Mouse (Mus musculus) cerebellum, adult 9-10 months (tissue): ENCODE measurements around the gene Dirc2.

Experiments
- DNase-seq: peaks from one replicate; pipeline ENCODE4 v3.0.0; 2022

Dirc2 gene

DNA sequence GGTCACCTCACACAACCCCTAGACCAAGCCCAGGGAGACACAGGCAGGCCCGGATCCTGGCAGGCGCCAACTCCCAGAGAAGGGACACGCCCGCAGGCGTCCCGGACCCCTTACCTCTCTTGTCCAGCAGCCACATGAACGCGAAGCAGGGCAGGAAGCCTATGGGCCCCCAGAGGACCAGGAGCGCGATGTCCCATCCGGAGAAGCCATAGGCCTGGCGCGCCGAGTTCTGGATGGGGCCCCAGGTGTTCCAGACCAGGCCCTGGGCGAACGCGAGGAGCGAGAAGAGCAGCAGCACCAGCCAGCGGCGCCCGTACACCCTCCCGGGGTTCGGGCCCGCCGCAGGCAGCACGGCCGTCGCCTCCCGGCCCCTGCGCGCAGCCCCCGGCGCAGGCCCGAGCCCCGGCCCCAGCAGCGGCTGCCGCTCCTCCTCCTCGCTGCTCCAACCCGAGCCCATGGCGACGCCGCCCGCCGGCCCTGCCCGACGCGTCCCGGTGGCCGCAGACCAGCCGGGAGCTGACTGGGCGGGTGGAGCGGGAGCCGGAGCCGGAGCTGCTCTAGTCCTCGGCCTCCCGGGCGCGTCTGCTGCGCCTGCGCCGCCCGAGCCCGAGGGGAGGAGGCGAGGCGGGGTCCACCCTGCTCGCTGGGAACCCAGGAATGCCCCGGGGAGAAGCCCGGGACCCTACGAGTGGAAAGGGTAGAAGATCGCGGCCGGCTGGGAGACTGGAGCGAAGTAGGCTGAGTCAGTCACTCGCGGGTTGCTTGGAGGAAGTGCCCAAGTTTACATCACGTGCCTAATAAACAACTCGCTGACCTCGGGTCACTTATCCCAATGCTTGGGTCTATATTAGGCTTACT, at the start of gene Dirc2:
Gene Dirc2 (minus strand): TSS at position 572 of the 858 bp plus-strand sequence.
- DNase-seq: peak; percentile 73

GRCm38 (mm10) chr16:35817255-35818089, 48.3 kb upstream of the Dirc2 start:
- DNase-seq: peak; percentile 92

- no peak for DNase-seq
These were observed 44.0 kb upstream of the Dirc2 start for GRCm38 (mm10) chr16:35813119-35813518.

GRCm38 (mm10) chr16:35808838-35809237, 39.7 kb upstream of the Dirc2 start:
- no peak for DNase-seq

- no peak for DNase-seq
These were observed 38.5 kb upstream of the Dirc2 start for GRCm38 (mm10) chr16:35807663-35807992.

DNA sequence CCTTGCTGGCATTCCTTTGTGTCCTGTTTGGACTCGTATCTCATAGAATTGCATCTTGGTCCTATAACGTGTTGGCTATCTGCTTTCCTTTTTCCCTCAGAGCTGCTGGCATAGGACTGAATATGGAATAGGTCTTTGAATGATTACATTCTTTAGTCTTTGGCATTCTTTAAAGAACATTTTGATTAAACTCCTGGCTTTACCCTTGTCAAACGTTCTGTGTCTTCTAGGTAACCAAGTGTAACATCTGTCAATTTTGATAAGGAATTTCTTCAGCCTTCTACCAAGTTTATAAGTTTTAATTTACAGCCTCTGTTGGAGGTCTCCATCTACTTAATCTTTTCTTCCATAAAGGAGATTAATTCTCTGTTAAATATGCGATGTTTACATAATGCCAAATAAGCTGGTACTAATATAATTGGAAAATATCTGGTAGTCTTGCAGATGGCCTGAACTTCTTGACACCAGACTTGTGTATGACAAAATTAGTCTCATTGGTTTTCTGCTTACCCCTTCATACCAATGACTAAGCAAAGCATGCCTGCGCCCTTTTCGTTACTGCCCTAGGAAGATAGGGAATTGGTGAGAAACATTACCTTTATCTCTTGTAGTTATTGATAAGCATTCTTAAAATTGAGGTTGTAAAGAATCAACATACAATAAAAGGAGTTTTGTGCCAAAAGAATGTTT, 38.0 kb upstream of the Dirc2 start:
- no peak for DNase-seq

- DNase-seq: no peak
These were observed 34.6 kb upstream of the Dirc2 start for GRCm38 (mm10) chr16:35803723-35804122.

- no peak for DNase-seq
These were observed 33.0 kb upstream of the Dirc2 start for GRCm38 (mm10) chr16:35802163-35802562.

- DNase-seq: no peak
These were observed 22.9 kb upstream of the Dirc2 start for GRCm38 (mm10) chr16:35791962-35792521.

DNA sequence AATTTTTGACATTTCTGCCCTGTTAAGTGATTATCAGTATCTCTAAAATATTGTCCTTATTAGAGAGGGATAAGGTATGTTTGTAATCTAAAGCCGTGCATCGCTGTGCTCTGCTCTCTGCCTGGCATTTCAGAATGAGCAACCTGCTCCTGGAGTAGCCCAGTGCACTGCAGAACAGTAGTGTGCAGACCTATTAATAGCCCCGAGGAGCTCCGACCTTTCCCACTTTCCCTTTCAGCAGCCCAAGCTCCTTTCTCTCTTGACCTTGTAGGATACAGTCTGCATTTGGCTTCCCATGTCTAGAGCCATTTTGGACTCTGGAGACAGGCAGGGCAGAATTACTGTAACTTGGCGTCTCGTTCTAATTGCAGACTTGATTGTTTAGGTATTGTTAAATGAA, 19.2 kb upstream of the Dirc2 start:
- no peak for DNase-seq

- no peak for DNase-seq
These were observed 18.5 kb upstream of the Dirc2 start for GRCm38 (mm10) chr16:35787568-35788189.

DNA sequence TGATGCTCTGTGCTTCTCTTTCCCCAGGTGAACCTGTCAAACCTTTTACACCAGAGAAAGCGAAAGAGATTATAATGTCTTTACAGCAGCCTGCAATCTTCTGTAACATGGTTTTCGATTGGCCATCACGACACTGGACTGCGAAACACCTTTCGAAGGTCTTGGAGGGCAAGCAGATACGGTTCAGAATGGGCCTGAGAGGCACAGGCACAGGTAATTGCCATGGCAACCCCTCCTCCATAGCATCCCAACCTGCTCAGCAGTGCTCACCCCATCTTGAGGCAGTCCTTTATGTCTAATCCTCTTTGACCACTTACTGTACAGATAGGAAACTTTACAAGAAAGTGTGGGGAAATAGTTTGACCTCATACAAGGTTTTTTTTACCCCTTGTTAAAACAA, 18.0 kb upstream of the Dirc2 start:
- DNase-seq: no peak

- no peak for DNase-seq
These were observed 15.1 kb upstream of the Dirc2 start for GRCm38 (mm10) chr16:35784134-35784725.

DNA sequence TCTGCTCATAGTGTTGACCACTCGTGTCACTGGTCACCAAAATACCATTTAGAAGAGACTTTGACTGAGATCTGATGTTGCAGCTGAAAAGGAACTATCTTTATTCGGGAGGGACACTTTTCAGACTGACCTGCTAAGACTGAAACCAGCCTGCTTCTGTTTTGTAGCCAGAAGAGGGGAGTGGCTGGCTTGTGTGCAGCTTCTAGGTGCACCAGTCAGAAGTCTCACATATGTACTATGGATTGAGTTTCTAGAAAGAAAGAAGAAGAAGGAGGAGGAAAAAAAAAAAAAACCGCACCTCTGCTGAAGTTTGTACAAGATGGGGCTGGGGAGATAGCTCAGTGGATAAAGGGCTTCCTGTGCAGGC, 14.0 kb upstream of the Dirc2 start:
- DNase-seq: no peak

DNA sequence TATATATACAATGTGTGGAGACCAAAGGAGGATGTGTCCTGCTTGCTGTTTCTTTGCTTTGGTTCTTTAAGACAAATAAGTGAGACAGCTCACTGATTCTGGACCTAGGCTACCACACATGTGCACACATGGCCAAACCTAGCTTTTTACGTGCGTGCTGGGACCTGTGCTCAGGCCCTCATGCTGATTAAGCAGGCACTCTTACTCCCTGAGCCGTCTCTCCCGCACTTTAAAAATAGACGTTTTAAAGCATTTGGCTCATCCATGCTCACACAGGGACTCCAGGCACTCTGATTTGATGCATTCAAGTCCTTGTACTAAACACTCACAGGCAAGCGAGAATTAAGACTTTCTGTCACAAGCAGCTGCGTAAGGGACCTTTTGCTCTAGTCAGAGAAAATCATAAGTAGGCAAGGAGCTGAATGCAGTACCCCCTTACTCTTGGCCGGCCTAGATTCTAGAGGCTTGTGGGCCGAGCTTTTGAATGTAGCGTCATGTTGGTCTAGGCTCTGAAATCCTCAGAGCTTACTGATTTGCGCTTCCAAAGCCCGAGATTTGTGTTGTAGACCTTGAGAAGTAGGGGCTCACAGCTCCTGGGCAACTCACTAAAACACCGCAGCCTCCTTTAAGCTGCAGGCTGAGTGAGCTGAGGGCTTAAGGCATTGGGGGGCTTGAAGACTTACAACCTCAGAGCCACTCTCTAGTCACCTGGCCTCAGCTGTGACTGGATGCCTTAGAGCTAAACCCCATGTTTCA, 13.5 kb upstream of the Dirc2 start:
- no peak for DNase-seq

GRCm38 (mm10) chr16:35781651-35782050, 12.5 kb upstream of the Dirc2 start:
- DNase-seq: no peak

- no peak for DNase-seq
These were observed 11.9 kb upstream of the Dirc2 start for GRCm38 (mm10) chr16:35781096-35781495.

DNA sequence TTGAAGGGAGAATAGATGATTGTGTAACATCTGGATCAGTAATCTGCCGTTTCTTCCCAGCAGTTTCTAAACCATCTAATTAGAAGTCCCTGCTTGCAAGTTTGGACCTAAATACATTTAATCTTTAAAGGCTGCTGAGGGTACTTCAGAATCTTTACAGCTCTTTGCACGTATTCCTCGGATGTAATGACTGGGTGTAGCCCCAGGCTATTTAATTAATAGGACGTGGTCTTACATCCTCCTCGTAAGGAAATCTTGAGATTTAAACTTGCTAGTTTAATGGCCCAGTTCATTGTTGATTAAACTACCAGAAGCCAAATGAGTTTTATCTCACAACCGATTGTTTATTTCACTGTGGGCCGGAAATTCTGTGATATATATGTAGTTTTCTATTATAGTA, 10.5 kb upstream of the Dirc2 start:
- no peak for DNase-seq

- DNase-seq: no peak
These were observed 8.6 kb upstream of the Dirc2 start for GRCm38 (mm10) chr16:35777768-35778167.

DNA sequence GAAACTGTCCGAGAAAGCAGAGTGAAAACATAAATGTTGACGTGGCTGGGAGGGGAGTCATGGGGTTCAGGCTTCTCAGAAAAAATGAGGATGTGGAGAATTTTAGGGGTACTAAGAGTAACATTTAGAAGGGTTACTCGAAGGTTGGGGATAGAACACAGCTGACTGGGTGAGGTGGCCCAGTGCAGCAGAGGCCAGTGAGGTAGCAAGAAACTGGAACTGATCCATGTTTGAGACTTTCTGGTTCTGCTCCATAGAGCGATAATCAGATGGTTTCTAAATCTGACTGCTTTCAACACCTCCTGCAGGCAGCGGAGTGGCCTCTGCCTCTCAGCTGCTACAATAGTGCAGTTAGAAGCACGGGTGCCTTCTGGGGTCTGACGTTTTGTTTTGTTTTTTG, 7.6 kb upstream of the Dirc2 start:
- no peak for DNase-seq

DNA sequence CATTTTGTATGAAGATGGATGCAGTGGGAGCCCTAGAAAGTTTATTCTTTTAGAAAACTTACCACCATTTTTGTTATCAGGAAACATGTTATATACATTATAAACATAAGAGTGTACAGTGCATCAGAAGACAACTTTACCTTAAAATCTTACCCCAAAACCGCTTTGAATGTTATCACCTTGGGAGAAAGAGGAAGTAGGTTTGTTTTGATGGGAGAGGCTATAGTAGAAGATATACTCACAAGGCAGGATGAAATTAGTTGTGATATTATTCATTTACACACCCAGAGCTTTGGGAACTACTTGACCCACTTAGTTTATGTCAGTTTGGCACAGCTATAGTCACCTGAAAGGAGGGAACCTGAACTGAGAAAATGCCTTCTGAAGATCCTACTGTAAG, 6.7 kb upstream of the Dirc2 start:
- no peak for DNase-seq

DNA sequence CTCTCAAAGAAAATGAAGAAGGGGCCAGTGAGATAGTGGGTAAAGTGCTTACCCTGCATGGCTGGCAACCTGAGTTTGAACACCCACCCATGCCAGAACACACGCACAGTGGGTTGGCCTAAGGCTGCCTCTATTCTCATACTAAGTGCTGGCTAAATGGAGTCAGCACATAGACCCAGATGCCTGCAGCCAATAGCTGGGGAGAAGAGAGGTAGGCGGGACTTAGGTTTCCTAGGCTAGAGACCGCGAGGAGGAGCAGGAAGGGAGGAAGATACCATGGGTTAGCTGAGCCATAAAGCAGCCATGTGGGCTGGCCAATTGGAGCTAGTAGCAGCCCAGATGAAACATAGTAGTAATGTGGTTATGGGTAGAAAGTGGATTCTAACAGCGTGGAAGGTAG, 3.4 kb upstream of the Dirc2 start:
- no peak for DNase-seq
